Mouse (Mus musculus): ENCODE results near the gene Samhd1. TPM values are rescaled to one million over a fixed set of nuclear protein-coding genes. Genes with fewer than 3 reads are reported as not detected.

Samhd1 gene
- polyA plus RNA-seq, 1 experiment from 2014 or later = 18.0 TPM

DNA sequence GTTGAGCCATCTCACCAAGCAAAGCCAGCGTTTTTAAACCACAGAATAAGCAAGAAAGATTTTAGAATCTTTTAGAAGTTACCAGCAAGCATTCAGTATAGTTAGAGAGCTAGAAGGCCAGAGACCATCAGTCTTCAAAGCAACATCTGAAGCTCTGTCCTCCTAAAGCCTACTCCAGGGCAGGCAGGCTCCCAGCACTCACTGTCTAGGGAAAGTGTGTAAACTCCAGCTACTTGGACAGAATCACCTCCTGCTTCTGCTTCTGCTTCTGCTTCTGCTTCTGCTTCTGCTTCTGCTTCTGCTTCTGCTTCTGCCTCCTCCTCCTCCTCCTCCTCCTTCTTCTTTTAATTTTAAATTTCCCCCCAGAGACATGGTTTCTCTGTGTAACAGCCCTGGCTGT, 21.0 kb upstream of the Samhd1 start:
- Histone ChIP-seq H3K27ac (ENCODE audit: poor library complexity, severe bottlenecking) (no peak overlapping the region), H3K9me3 (replicated peaks) (no peaks in the 10 kb centered on the region), H3K4me3 (no peak overlapping the region), H3K9ac (no peak overlapping the region), H3K4me1 (replicated peaks) (no peaks in the 10 kb centered on the region), H3K27me3 (replicated peaks) (no peaks in the 10 kb centered on the region), H3K36me3 (peaks cover 74% of the 10 kb centered on the region), H3K4me2 (no peak overlapping the region)
- 79% methylated on average over 1 of the region's 1 CpGs for WGBS
- no peak for ATAC-seq (ENCODE audit: insufficient number of reproducible peaks, low FRiP score)

DNA sequence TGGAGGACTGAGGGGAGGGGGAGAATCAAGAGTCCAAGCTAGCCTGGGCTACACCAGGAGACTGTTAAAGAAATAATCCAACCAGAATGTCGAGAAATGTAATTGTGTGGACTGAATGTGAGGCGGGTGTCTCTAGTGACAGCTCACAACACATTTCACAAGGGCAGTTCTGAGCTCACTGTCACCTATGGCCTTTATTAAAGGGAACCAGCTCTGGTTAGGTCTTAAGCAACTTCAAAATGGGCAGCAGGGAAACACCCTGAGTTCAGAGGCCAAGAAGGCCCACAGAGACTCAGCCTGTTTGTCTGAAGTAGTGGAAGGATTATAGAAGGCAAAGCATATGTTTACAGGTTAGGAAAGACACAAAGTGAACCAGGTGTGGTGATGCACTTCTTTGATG, 18.2 kb upstream of the Samhd1 start:
- Histone ChIP-seq H3K4me1 (replicated peaks) (no peaks in the 10 kb centered on the region), H3K27me3 (replicated peaks) (no peaks in the 10 kb centered on the region), H3K4me3 (no peak overlapping the region), H3K9ac (no peak overlapping the region), H3K4me2 (no peak overlapping the region), H3K9me3 (replicated peaks) (no peaks in the 10 kb centered on the region), H3K27ac (ENCODE audit: poor library complexity, severe bottlenecking) (no peak overlapping the region), H3K36me3 (peaks cover 76% of the 10 kb centered on the region)
- ATAC-seq (ENCODE audit: insufficient number of reproducible peaks, low FRiP score) = no peak
- 80% methylated on average over 2 of the region's 2 CpGs for WGBS

DNA sequence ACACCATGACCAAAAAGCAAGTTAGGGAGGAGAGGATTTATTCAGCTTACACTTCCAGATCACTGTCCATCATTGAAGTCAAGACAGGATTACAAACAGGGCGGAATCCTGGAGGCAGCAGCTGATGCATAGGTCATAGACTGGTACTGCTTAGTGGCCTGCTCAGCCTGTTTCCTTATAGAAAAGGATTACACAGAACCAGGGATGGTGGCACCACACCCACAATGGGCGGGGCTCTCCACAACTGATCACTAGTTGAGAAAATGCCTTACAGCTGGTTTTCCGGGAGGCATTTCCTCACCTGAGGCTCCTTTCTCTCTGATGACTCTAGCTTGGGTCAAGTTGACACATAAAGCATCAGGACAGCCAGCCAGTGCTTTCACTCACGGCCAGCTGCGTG, 13.4 kb upstream of the Samhd1 start:
- Histone ChIP-seq H3K4me1 (replicated peaks) (no peaks in the 10 kb centered on the region), H3K9me3 (replicated peaks) (no peaks in the 10 kb centered on the region), H3K4me3 (no peak overlapping the region), H3K4me2 (no peak overlapping the region), H3K27me3 (replicated peaks) (no peaks in the 10 kb centered on the region), H3K36me3 (peaks cover 66% of the 10 kb centered on the region), H3K27ac (ENCODE audit: poor library complexity, severe bottlenecking) (no peak overlapping the region), H3K9ac (no peak overlapping the region)
- WGBS = 92% methylated on average over 5 of the region's 5 CpGs
- ATAC-seq (ENCODE audit: insufficient number of reproducible peaks, low FRiP score) = no peak

DNA sequence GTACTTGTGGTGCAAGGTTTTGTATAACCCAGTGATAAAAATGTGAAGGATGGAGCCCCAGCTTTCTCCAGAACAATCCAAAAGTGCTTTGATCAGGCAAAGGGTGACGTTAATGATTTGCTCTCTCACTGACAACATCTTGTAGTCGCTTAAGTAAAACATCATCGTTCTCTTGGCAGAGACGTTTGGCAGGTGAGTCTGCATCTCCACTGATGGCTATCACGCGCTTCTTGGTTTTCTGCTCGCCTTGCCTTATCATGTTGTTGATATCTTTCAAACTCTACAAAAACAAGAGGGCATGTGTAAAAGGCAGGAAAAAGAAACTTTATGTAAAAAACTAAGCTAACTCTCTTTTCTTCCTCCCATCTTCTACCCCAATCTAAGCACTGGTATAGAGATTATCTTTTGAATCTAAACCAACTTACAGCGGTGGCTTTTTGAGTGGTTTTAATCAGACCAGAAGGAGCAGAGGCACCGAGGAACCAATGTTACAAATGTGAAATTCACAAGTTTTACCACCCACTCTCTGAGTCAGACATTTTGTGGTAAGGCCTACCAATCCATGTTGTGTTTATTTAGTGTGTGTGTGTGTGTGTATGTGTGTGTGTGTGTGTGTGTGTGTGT, 12.4 kb upstream of the Samhd1 start:
- 84% methylated on average over 9 of the region's 9 CpGs for WGBS

DNA sequence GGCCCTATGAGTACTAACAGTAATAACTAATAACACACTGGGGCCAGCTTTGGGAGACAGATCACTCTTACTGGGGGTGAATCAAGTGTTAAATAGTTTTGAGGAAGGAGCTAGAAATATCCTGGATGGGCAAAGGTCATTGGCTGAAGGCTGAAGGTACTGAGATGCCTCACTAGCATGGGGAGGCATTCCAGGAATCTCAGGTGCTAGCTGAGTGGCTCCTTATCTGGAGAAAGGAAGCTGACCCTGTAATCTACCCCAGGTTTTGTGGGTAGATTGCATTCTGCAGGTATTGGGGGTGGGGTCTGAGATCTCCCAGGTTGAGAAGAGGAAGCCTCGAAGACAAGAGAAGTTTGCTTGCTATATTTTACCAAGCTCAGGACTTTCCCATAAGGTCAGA, 10.1 kb upstream of the Samhd1 start:
- H3K9me3 ChIP-seq (replicated peaks) = no peaks in the 10 kb centered on the region
- H3K4me3 ChIP-seq = no peak overlapping the region
- H3K27ac ChIP-seq (ENCODE audit: poor library complexity, severe bottlenecking) = no peak overlapping the region
- H3K27me3 ChIP-seq (replicated peaks) = no peaks in the 10 kb centered on the region
- ATAC-seq (ENCODE audit: insufficient number of reproducible peaks, low FRiP score) = no peak
- no peak overlapping the region for H3K4me2 ChIP-seq
- H3K36me3 ChIP-seq = peaks cover 40% of the 10 kb centered on the region
- no peak overlapping the region for H3K9ac ChIP-seq
- WGBS = 66% methylated on average over 1 of the region's 1 CpGs
- H3K4me1 ChIP-seq (replicated peaks) = no peaks in the 10 kb centered on the region

More for the DNA sequence above, 12.4 kb upstream of the Samhd1 start:
- no peak overlapping the region for H3K4me3 ChIP-seq
- H3K27ac ChIP-seq (ENCODE audit: poor library complexity, severe bottlenecking) = no peak overlapping the region
- H3K36me3 ChIP-seq = peaks cover 62% of the 10 kb centered on the region
- H3K4me1 ChIP-seq (replicated peaks) = no peaks in the 10 kb centered on the region
- H3K27me3 ChIP-seq (replicated peaks) = no peaks in the 10 kb centered on the region
- no peak overlapping the region for H3K4me2 ChIP-seq
- ATAC-seq (ENCODE audit: insufficient number of reproducible peaks, low FRiP score) = no peak
- no peak overlapping the region for H3K9ac ChIP-seq
- H3K9me3 ChIP-seq (replicated peaks) = no peaks in the 10 kb centered on the region

DNA sequence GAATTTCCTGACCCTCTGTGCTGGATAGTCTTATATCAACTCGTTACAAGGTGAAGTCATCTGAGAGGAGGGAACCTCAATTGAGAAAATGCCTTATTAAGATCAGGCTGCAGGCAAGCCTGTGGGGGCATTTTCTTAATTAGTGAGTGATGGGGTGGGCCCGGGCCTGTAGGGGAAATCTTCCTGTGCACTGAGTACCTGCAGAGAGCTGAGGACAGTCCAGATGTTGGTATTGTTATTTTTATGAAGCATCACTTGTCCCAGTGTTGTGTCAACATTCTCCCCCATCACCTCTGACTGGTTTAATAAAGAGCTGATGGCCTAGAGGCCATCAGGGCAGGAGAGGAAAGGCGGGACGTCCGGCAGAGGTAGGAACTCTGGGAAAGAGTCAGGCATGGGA, 9.1 kb upstream of the Samhd1 start:
- Histone ChIP-seq H3K27me3 (replicated peaks) (no peaks in the 10 kb centered on the region), H3K9me3 (replicated peaks) (no peaks in the 10 kb centered on the region), H3K4me1 (replicated peaks) (no peaks in the 10 kb centered on the region), H3K36me3 (peaks cover 29% of the 10 kb centered on the region), H3K27ac (ENCODE audit: poor library complexity, severe bottlenecking) (no peak overlapping the region), H3K4me2 (no peak overlapping the region), H3K9ac (no peak overlapping the region), H3K4me3 (no peak overlapping the region)
- WGBS = 85% methylated on average over 5 of the region's 5 CpGs
- no peak for ATAC-seq (ENCODE audit: insufficient number of reproducible peaks, low FRiP score)

DNA sequence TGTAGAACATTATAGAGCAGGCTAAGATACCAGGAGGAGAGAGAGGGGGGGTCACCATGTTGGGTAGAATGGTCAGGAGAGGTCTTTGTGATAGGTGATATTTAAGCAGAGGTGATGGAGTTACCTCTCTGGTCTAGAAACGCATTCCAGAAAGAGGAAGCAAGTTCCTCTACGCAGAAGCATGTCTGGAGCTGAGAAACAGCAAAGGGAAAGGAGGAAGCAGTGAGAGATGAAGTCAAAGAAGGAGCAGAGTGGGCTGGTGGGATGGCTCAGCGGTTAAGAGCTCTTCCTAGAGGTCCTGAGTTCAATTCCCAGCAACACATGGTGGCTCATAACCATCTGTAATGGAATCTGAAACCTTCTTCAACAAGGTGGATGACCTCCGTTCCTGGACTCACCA, 6.9 kb upstream of the Samhd1 start:
- Histone ChIP-seq H3K27me3 (replicated peaks) (no peaks in the 10 kb centered on the region), H3K9me3 (replicated peaks) (no peaks in the 10 kb centered on the region), H3K9ac (no peak overlapping the region), H3K4me3 (no peak overlapping the region), H3K4me2 (no peak overlapping the region), H3K4me1 (replicated peaks) (no peaks in the 10 kb centered on the region), H3K27ac (ENCODE audit: poor library complexity, severe bottlenecking) (no peak overlapping the region), H3K36me3 (peaks cover 13% of the 10 kb centered on the region)
- WGBS = 73% methylated on average over 4 of the region's 4 CpGs
- ATAC-seq (ENCODE audit: insufficient number of reproducible peaks, low FRiP score) = no peak

DNA sequence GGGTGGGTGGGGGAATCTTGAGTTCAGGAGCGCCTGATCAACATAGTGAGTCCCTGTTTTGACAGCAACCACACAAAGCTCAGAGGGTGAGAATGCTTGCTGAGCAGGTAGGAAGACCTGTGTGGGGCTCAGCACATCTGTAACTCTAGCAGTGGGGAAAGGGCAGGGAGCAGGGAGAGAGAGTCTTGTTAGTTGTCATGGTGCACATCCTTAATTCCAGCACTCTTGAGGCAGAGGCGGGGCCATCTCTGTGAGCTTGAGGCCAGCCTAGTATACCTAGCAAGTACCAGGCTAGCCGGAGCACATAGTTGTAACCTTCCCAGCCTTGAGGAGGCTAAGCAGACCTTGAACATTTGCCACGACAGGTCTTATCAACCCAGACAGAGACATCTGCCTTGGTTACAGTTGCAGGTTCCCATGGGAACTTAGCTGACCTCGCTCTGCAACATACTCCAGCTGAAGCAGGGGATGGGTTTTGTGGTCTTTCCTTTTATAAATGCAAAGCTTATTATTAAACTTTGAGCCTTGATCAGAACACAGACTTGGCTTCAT, 4.3 kb upstream of the Samhd1 start:
- Histone ChIP-seq H3K9ac (no peak overlapping the region), H3K4me1 (replicated peaks) (no peaks in the 10 kb centered on the region), H3K4me3 (no peak overlapping the region), H3K27ac (ENCODE audit: poor library complexity, severe bottlenecking) (no peak overlapping the region), H3K36me3 (peaks cover 5% of the 10 kb centered on the region; the same call in 1 of the 2 replicates), H3K9me3 (replicated peaks) (no peaks in the 10 kb centered on the region), H3K4me2 (no peak overlapping the region), H3K27me3 (replicated peaks) (no peaks in the 10 kb centered on the region)
- 74% methylated on average over 5 of the region's 5 CpGs for WGBS
- ATAC-seq (ENCODE audit: insufficient number of reproducible peaks, low FRiP score) = no peak

DNA sequence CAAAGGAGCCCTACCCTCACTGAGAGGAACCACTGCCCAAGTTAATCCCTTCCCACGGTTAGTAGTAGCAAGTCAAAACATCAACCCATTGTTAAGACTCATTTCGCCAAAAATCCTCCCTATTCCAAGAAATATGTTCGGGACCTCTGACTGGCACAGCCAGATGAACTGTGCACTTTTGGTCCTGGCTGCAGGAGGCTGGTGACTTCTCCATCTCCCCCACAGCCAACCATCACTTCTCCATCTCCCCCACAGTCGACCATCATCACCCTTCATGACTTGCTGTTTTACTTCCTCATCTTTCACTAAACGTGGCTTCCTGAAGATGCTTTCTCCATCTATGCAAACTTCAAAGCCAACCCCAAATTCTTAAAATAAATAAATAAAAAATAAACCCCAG, 3.7 kb upstream of the Samhd1 start:
- H3K36me3 ChIP-seq = peaks cover under 1% of the 10 kb centered on the region; the same call in 1 of the 2 replicates
- 0 out of 2 replicates have a peak, but pooled peaks cover under 1% of the 10 kb centered on the region for H3K4me1 ChIP-seq (replicated peaks)
- H3K4me3 ChIP-seq = no peak overlapping the region
- WGBS = 74% methylated on average over 5 of the region's 5 CpGs
- no peak overlapping the region for H3K4me2 ChIP-seq
- no peaks in the 10 kb centered on the region for H3K27me3 ChIP-seq (replicated peaks)
- H3K27ac ChIP-seq (ENCODE audit: poor library complexity, severe bottlenecking) = no peak overlapping the region
- no peaks in the 10 kb centered on the region for H3K9me3 ChIP-seq (replicated peaks)
- no peak for ATAC-seq (ENCODE audit: insufficient number of reproducible peaks, low FRiP score)
- no peak overlapping the region for H3K9ac ChIP-seq

DNA sequence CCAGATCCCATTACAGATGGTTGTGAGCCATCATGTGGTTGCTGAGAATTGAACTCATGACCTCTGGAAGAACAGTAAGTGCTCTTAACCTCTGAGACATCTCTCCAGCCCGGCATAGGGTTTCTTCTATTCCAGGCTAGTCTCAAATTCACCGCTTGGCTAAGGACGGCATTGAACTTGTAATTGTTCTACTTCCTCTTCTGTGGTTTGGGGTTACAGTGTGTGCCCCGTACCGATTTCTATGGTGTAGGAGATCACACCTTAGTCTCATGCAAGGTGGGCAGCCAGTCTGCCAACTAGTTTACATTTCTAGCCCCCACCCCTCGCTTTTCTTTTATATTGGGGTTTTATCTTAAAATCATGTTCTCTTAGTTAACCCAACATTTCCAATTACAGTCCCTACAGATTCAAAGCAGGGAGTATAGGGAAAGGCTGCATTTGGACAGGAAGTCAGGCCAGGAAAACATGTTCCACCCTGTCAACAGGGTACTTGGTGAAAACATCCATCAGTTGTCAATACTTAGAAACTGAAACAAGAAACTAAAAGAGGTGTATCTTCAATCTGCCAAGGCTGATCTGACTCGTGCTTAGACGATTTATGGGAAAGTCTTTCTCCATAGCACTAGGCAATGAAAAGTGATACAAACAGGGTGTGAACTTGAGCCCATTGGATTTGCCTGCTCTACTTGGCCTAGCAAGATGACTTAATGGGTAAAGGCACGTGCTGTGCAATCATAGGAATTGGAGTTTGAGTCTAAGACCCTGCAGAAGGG, 3.1 kb upstream of the Samhd1 start:
- Histone ChIP-seq H3K9ac (no peak overlapping the region), H3K36me3 (no peaks in the 10 kb centered on the region), H3K4me1 (replicated peaks) (peaks cover 6% of the 10 kb centered on the region; the same call in 1 of the 2 replicates), H3K4me2 (no peak overlapping the region), H3K27me3 (replicated peaks) (no peaks in the 10 kb centered on the region), H3K9me3 (replicated peaks) (no peaks in the 10 kb centered on the region), H3K27ac (ENCODE audit: poor library complexity, severe bottlenecking) (no peak overlapping the region), H3K4me3 (no peak overlapping the region)
- WGBS = 87% methylated on average over 9 of the region's 9 CpGs
- ATAC-seq (ENCODE audit: insufficient number of reproducible peaks, low FRiP score) = no peak

DNA sequence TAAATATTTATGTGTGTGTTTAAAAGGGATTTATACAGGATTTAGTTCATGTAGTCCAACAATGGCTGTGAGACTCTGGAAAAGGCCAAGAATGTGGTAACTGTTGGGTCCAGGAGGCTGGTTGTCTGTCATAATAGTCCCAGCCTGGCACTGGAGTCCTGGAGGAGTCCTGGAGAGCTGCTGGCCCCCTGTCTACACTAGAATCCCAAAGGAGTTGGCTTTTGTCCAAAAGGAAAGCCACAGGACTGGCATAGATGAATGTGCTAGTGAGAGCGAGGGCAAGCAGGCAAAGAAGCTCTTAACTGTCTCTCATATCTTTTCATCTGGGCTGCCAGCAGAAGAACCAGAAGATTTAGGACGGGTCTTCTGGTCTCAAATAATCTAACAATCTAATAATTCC, 1.6 kb upstream of the Samhd1 start:
- no peak for ATAC-seq (ENCODE audit: insufficient number of reproducible peaks, low FRiP score)
- H3K27me3 ChIP-seq (replicated peaks) = no peaks in the 10 kb centered on the region
- no peaks in the 10 kb centered on the region for H3K9me3 ChIP-seq (replicated peaks)
- H3K27ac ChIP-seq (ENCODE audit: poor library complexity, severe bottlenecking) = no peak overlapping the region
- H3K9ac ChIP-seq = no peak overlapping the region
- WGBS = 72% methylated on average over 2 of the region's 2 CpGs
- H3K36me3 ChIP-seq = no peaks in the 10 kb centered on the region
- peaks cover 7% of the 10 kb centered on the region; the same call in 1 of the 2 replicates for H3K4me1 ChIP-seq (replicated peaks)
- H3K4me3 ChIP-seq = no peak overlapping the region
- no peak overlapping the region for H3K4me2 ChIP-seq

Data from heart, embryonic 12.5 days (tissue).